Mouse (Mus musculus) forelimb bud, embryonic 11.5 days (tissue): ENCODE data around the gene Akr1b3.
A peak's percentile ranks its signal among the peaks of the same experiment; 100 is the strongest.
"Not testable (repeated sequence)": the region's sequence is repeated elsewhere in the genome, so short reads cannot be mapped to it uniquely, and the experiment has no call there.

ENCODE experiments used
- DNase-seq: peaks from one replicate; pipeline ENCODE4 v3.0.0-alpha.2; 2012; ENCODE audit warnings: low read depth, low spot score

Akr1b3 gene

DNA sequence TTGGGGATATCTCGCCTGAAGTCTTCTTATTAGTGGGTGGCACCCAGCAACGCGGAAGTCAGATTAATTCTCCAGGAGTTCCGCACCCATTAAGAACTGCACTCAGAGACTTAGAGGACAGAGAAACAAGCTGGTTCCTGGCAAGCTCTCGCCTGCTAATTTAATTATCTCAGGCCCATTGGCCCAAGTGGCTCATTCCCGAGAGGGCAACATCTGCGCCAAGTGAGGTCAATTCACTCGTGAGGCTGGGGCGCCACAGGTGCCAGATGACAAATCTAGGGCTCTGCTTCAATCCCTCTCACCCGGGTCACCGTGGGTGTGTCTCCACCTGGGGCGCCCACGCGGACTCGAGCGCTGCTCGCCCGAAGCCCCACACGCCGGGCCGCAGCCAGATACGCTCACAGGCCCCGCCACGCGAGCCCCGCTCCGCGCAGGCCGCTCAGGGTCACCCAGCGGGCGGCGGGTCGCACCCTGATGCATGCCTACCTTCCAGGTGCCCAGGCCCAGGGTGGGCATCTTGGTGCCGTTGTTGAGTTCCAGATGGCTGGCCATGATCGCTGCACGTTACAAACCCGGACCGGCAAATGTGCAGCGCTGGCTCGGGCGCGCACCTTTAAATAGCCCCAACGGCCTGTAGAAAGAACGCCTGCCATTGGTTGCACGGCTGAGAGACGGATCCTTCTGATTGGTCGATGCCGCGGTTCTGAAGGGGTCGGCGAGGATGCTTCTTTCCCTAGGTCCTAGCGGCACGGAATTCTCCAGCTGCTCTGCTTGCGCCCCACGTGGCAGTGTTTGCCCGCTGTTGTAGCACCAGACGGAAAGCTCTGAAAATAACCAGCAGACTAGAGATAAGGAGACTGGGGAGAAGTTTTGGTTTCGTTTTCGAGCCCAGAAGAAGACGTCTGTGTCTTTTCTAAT is at the start of gene Akr1b3:
Gene Akr1b3 (minus strand): TSS at position 625 of the 918 bp plus-strand sequence.
- peak; percentile 96 for DNase-seq

DNA sequence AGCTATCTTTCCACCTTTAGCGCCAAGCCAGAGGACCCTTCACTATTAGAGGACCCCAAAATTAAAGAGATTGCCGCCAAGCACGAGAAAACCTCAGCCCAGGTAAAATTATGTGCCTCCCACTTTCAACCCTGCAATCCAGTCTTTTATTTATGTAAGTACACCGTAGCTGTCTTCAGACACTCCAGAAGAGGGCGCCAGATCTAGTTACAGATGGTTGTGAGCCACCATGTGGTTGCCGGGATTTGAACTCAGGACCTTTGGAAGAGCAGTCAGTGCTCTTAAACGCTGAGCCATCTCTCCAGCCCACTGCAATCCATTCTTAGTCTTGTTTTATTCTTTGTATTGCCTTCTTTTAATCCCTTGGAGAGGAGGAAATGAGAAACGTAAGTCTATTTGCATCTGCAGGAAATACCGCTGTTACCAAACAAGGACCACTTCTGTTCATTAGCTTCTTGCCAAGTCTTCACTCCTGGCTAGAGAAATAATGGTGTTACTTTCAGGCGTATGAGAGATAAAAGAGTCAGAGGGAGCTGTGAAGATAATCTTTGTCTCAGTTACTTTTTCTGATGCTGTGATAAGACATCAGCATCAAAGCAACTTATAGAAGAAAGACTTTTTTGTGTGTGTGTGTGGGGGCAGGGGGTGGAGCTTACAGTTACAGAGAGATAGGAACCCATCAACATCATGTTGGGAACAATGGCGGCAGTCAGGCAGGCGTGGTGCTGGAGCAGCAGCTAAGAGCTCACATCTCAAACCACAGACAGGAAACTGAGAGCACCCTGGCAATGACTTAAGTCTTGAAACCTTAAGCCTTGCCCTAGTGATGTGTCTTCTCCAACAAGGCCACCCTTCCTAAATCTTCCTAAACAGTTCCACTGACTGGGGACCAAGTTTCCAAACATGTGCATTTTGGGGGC is 47.2 kb upstream of the Akr1b3 start:
- no peak for DNase-seq

DNA sequence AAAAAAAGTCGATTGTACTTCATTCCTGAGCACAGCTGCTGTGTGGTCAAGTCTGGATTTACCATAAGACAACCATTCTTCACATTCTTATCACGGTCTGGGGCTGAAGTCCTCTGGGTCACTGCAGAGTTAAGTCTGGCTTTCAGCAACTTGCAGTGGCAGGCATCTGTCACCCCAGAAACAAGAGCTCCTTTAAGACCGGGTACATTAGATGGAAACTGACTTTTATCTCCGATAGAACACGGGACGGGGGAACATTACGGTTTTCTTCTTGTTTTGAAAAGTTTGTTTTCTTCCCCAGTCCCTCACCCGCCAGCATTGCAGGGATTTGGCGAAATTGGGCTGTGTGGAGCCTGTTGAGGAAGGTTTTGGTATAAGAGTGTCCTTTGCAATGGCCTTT is 38.6 kb upstream of the Akr1b3 start:
- no peak for DNase-seq

DNA sequence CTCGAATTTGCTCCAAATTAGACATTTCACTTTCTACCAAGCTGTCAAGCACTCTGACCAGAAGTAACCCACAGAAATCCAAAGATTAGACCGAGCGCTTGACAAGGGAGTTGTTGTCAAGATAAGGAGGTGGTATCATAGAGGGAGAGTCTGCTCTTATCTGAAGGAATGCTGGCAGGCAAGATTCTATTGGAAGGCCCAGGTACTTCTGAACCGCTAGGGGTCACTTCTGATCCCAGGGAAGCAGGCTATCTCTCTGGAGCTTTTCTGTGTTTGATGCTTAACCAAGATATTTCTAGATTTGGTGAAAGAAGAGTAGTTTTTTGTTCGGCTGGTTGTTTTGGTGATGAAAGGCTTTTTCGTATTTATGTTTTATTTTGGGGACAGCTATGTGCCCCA is 38.1 kb upstream of the Akr1b3 start:
- DNase-seq, result no peak

DNA sequence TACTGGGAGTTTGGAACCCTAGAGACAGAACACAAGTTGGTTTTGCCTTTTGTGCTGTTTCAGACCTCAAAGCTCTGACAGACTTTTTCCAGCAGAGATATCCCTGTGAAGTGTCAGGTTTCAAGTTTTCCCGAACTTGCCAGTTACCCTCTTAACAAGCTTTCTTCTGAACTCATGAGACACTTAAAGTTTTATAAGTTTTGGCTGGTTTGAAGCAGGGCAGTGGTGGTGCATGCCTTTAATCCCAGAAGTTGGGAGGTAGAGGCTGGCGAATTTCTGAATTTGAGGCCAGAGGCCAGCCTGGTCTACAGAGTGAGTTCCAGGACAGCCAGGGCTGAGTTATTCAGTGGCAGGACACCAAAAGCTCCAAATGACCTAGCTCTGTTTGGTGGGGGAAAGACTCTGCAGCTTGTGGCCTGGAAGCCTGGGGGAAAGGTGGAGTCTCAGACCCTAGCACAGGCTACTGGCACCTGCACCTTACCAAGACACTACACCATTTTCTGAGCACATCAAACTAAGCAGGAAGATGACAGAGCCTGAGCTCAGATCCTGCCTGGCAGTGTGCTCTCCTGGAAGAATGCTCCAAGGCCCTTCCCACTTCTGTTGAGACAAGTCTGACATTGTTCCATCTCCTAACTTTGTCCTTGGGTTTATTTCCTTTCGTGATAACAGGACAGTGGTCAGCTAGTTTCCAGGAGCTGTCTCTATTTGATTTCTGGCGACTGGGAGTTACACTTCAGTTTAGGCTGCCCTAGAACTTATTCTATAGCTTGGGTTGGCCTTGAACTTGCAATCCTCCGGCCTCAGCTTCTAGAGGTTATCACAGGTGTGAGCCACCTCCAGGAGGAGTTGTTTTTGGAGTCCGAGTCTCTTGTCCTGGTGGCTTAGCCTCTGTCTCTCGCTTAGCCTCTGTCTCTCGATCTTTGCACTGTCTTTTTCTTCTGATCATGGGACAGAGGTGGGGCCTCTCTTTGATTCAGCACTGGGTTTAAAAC is 37.4 kb upstream of the Akr1b3 start:
- peak; percentile 57 for DNase-seq

DNA sequence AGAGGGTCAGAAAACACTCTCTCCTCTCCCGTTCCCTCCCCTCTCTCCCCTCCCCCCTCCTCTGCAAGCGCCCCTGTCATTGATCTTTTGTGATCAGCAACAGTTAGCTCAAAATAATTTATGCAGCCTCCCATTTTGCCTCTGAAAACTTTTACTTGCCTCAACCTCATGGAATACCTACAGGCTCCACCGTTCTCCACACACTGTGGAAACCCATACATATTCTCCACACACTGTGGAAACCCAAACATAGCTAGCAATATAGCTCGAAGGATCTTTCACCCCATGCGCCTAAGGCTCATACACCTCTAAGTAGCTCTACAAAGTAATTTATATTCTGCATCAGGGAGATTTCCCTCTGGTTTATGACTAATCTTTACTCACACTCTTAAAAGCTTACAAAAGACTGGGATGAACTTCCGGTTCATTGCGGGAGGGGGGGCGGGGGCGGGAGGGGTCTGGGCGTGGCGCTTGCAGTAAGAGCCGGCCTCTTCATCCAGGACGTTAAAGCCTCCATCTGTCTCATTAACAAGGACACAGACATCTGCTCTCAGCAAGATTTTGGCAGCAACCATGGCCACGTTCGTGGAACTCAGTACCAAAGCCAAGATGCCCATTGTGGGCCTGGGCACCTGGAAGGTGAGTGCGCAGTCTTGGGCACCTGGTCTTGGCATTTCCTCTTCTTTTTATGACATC is 36.5 kb upstream of the Akr1b3 start, which contains the start of gene Akr1b8:
Gene Akr1b8 (plus strand): TSS at position 462 of the 696 bp plus-strand sequence.
- no peak for DNase-seq

DNA sequence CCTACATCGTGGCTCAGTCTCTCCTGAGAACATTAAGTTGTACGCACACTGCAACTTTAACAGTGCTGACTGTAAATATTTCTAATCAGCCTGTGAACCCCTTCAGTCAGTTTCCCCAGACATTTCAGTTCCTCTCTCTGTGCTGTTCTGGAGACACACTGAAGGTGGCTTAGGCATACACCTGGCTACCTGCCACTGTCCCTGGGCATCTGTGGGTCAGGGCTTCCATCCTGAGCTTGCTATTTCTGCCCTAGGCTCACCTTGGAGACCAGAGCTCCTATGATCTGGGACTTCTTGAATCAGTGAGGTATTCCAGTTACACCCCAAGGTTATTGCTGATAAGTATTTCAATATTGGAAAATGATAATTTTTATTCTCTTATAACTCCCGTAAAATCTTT is 35.1 kb upstream of the Akr1b3 start:
- DNase-seq, result no peak

DNA sequence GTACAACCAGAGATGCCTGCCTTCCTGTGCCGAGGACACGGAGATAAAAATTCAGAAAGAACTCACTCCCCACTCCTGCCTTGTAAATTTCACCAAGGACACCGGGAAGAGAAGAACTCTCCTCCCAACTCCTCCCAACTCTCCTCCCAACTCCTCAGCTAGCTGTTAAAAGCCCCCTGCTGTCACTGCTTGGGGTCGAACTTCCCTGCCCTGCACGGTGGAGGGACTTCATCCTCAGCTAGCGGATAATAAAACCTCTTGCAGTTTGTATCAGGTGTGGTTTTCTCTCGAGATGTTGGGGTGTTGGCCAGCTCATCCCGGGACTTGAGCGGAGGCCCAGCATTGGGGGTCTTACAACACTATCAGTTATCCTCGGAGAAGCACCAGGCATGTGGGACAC is 34.2 kb upstream of the Akr1b3 start:
- DNase-seq, result not testable (repeated sequence)

DNA sequence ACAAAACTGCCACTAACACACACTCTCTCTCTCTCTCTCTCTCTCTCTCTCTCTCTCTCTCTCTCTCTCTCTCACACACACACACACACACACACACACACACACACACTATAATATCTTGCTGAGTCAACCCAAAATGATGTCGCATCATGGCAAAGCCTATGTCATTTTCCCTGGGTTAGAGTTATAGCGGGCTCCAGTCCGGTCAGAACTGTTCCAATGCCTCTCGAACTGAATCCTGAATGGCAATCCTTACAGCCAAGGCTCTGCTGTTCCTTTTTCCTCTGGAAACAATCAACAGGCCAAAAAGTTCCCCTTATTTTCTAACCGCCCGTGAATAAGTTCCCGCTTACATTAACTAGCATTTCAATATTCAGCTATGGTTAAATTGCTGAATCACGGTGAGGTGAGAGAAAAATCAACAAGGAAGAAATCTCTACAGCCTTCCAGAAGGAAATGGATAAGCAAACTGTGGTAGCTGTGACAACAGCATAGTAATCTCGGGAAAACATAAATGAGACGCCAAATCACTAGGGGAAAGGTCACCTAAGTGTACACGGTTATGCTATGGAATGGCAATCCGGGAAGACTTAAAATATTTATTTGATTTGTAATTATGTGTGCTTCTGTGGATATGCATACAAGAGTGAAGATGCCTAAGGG is 32.9 kb upstream of the Akr1b3 start:
- DNase-seq, result no peak

DNA sequence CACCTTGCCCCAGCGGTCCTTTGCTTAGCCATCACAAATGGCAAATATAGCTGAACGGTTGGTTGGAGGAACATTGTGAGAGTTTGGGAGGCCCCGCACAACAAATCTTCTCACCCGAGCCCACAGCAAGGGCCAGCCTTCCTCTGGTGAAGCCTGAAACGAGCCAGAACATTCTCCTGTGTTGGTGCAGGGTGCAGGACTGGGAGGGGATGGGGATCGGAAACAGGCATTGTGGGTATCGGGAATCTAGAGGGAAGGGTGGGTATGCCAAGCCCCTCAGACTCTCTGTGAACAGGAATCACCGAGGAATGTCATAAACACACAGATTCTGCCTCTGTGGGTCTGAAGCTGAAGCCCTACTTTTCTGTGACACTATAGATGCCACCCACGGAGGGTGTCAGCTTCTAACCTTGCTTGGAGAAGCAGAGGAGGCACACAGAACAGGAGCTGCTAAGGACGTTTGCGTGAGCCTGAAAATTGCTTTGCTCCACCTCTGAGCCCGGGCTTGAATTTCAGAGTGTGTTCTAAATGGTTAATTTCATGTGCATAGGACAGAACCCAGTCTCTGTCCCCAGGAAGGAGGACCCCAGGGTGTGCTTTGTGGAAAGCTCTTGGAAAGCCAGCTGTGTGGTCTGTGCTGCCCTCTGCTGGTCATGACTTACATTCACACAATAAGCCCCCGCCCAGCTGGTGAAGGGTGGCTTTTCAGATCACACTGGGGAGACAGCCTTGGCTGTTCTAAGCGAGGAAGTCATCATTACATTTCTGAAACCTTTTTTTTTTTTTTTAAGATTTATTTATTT is 29.0 kb upstream of the Akr1b3 start:
- DNase-seq, result peak; percentile 76

DNA sequence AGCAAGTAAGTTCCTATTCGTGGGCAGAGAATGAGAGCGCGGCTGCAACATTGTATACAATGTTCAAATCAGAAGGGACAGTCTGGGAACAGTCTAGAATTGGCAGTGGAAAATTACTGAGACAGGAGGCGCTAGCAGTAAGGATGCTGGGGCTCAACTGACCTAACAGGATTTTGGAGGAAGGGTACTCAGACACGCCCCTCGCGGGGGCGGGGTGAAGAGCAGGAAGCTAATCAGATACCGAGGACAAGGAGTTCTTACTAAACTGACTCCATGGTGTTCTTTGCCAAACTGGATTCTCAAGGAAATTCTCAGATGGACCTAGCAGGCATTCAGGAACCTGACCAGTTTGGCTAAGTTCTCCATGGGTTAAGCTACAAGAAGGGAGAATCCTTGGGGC is 27.7 kb upstream of the Akr1b3 start:
- DNase-seq, result peak; percentile 11

DNA sequence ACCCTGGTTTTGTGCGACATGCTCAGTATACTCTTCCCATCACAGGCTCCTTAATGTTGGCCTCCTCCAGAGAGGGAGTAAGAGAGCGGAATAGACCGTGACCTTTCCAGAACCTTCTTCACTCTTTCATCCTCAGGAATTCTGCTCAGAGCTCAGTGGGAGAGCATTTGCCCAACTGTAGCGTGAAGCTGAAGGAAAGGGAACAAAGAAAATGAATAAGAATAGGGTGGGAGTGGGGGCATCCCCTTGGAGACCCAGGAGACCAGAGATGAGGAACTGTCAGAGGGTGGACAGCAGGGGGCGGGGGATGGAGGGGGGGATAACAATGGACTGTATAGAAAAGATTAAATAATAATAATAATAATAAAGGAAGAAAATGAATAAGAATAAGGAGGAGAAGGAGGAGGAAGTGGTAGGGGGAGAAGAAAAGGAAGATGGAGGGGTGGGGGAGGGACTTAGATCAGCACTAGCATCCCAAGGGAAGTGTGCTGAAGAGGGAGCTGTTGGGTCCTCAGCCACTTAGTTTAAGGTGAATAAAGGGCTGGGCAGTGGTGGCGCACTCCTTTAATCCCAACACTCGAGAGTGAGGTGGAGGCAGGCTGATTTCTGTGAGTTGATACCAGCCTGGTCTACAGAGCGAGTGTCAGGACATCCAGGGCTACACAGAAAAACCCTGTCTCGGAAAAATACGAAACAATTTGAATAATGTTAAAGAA is 27.0 kb upstream of the Akr1b3 start:
- DNase-seq, result no peak

DNA sequence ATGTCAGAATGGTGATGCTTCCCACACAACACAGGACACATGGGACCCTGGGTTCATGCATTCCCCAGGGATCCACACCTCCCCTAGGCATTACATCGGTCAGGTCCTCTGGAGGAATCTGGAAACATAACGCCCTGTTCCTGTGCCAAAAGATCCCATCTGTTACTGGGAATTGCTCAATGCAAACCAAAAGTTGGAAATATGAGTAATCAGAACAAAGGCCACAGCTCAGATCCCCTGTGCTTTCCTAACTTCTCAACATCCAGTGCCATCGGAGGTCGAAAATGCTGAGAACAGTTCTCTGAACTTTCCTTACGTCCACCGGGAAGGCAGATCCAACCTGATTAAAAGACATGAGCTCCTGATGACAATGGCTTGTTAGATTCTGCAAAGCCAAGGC is 26.1 kb upstream of the Akr1b3 start:
- DNase-seq, result no peak

DNA sequence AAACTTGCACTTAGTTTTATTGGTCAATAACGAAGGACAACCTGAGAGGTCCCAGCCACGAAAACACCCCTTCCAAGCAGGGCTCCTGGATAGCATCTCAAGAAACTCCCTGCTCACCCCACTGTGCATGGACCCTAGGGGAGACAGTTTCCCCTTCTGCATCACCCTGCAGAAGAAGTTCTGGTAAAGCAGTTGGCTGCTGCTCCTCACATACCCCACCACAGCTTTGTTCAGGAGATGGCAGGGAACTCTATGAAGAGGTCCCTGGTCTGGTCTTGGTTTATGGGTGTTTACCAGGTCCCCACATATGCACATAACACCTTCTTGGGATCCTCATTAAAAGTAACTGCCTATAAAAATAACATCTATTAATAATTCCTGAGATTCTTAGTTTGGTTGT is 25.2 kb upstream of the Akr1b3 start:
- no peak for DNase-seq

DNA sequence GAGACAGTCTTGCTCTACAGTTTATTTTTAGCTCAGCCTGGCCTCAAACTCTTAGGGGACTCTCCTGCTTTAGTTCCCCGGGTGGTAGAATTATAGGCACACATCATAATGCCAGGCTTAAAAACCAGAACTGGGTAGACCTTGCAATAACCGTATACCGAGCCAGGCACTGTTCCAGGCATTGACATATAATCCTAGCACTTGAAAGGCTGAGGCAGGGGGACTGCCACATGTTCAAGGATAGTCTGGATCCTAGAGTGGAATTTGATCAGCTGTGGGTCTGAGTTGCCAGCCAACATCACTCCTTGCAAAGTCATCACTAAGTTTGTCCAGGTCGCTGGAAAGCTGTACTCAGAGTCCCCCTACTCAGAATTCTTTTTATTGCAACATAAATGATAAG is 24.7 kb upstream of the Akr1b3 start:
- no peak for DNase-seq

DNA sequence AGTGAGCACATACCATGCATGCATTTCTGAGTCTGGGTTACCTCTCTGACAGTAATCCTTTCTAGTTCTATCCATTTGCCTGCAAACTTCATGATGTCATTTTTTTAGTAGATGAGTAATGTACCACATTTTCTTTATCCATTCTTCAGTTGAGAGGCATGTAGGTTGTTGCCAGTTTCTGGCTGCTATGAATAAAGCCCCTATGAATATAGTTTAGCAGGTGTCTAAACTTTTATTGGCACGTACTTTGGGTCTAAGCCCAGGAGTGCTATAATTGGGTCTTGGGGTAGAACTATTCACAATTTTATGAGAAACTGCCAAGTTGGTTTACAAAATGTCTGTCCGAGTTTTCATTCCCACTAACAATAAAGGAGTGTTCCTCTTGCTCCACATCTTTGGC is 20.5 kb upstream of the Akr1b3 start:
- no peak for DNase-seq

DNA sequence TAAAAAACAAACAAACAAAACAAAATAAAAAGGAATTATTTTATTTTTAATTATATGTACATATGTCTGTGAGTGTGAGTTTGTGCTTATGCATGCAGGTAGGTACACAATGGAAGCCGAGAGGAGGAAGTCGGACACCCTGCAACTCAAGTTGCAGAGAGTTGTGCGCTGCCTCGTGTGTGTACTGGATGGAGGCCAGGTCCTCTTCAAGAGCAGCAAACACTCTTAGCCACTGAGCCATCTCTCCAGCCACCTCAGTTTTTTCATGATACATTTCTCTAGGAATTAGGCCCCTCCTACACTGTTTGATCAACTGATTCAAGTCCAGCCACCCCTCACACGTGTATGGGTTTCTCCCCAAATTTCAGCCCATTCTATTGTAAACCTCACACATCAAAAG is 17.4 kb upstream of the Akr1b3 start:
- DNase-seq, result no peak

DNA sequence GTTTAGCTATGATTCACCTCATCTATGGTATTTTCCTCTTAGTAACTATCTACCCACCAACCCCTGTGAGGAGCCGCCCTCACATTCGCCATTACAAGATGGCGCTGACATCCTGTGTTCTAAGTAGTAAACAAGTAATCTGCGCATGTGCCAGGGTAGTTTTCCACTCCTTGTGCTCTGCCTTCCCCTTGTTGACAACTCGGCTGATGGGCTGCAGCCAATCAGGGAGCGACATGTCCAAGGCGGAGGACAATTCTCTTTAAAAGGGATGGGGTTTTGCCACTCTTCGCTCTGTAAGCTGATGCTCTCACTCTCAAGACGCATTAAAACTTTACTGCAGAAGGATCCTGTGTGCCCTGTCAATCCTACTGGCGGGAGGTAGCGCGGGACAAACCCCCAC is 14.5 kb upstream of the Akr1b3 start:
- not testable (repeated sequence) for DNase-seq

DNA sequence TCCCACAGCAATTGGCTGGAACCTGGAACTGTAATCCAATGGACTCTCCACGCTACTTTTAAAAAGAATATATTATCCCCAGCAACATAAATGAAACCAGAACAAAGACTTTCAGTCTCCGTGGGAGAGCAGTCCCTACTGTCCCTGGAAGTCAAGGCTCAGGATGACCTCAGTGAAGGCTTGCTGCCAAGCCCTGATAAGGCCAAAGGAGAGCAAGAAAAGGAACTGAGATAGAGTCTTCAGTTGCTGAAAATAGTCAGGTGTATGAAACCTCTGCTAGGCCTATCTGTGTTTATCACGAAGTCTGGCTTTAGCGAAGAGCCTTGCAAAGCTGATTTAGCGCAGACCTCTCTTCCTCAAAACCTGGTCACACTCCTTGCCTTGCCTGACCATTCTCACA is 14.1 kb upstream of the Akr1b3 start:
- DNase-seq, result no peak
